Mouse (Mus musculus): ENCODE data around the gene Upk3b. TPM values are rescaled to one million over a fixed set of nuclear protein-coding genes. Genes with fewer than 3 reads are reported as not detected.
"Not testable (repeated sequence)": the region's sequence is repeated elsewhere in the genome, so short reads cannot be mapped to it uniquely, and the experiment has no call there.

The Upk3b gene
- polyA plus RNA-seq, 1 experiment = 1.4 TPM

DNA sequence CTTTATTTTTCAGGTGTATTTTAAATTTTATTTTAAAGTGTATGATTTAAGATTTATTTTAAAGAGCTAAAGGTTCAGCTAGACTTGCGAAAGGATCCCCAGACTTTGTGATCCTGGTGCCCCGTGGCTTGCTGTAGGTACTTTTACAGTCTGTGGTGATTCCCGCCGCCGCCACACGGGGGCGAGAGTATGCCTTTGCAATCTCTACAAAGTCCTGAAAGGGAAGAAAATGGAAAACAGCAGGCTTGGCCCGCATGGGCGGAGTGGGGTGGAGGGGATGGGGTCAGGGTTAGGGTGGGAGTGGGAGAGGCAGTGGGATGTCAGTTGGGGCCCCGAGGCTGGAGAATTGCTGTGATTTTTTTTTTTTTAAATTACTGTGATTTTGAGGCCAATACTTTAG lies 7.7 kb downstream of the Upk3b start:
- Histone ChIP-seq H3K27me3 (ENCODE audit: control insufficient read depth, insufficient read depth, low read length) (no peaks in the 10 kb centered on the region), H3K4me3 (ENCODE audit: low read depth, low read length) (no peak overlapping the region), H3K36me3 (ENCODE audit: control insufficient read depth, insufficient read depth, low read length) (no peaks in the 10 kb centered on the region), H3K4me1 (ENCODE audit: control insufficient read depth, insufficient read depth, insufficient read length, low read length) (no peaks in the 10 kb centered on the region; the same call in 1 of the 2 replicates), H3K27ac (ENCODE audit: insufficient read depth, low read depth, low read length) (no peak overlapping the region)
- TF ChIP-seq POLR2A (IDR thresholded peaks at IDR 0.05; ENCODE audit: low read depth, low read length) (no peak), CTCF (IDR thresholded peaks at IDR 0.05; ENCODE audit: extremely low read depth, insufficient read length, insufficient replicate concordance, low read depth, low read length) (peak; percentile 88; the same call in 1 of the 2 replicates)
- WGBS = 2% methylated on average over 10 of the region's 10 CpGs

DNA sequence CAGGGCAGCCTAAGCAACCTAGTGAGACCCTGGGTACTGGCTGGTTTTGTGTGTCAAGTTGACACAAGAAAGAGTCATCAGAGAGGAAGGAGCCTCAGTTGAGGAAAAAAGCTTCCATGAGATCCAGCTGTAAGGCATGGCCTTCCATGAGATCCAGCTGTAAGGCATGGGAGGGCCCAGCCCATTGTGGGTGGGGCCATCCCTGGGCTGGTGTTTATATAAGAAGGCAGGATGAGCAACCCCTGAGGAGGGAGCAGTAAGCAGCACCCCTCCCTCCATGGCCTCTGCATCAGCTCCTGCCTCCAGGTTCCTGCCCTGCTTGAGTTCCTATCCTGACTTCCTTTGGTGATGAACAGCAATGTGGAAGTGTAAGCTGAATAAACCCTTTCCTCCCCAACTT lies 10.2 kb downstream of the Upk3b start:
- not testable (repeated sequence) for H3K36me3 ChIP-seq (ENCODE audit: control insufficient read depth, insufficient read depth, low read length); H3K4me1 ChIP-seq (ENCODE audit: control insufficient read depth, insufficient read depth, insufficient read length, low read length); H3K4me3 ChIP-seq (ENCODE audit: low read depth, low read length); H3K27ac ChIP-seq (ENCODE audit: insufficient read depth, low read depth, low read length); H3K27me3 ChIP-seq (ENCODE audit: control insufficient read depth, insufficient read depth, low read length)

DNA sequence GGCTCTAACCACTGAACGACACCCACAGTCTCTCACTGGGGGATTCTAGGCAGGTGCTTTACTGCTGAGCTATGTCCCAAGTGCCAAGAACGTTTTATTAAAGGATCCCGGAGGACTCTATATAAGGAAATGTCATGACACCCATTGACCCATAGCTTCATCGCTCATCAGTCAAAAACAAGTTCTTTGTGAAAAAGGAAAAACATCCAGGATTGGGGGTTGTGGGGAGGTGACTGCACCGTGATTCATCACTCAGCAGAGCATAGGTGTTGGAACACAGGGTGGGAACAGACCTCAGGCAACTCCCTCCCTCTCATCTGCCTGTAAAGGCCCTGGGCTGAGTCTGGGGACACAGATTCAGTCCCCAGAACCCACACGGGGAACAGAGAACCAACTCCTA lies 11.6 kb downstream of the Upk3b start:
- Histone ChIP-seq H3K27ac (ENCODE audit: insufficient read depth, low read depth, low read length) (no peak overlapping the region), H3K27me3 (ENCODE audit: control insufficient read depth, insufficient read depth, low read length) (no peaks in the 10 kb centered on the region), H3K4me3 (ENCODE audit: low read depth, low read length) (no peak overlapping the region), H3K36me3 (ENCODE audit: control insufficient read depth, insufficient read depth, low read length) (no peaks in the 10 kb centered on the region), H3K4me1 (ENCODE audit: control insufficient read depth, insufficient read depth, insufficient read length, low read length) (peaks cover 2% of the 10 kb centered on the region; the same call in 1 of the 2 replicates)
- no peak for TF ChIP-seq POLR2A (IDR thresholded peaks at IDR 0.05; ENCODE audit: low read depth, low read length)
- no peak for TF ChIP-seq CTCF (IDR thresholded peaks at IDR 0.05; ENCODE audit: extremely low read depth, insufficient read length, insufficient replicate concordance, low read depth, low read length)
- WGBS = 60% methylated on average over 6 of the region's 6 CpGs

DNA sequence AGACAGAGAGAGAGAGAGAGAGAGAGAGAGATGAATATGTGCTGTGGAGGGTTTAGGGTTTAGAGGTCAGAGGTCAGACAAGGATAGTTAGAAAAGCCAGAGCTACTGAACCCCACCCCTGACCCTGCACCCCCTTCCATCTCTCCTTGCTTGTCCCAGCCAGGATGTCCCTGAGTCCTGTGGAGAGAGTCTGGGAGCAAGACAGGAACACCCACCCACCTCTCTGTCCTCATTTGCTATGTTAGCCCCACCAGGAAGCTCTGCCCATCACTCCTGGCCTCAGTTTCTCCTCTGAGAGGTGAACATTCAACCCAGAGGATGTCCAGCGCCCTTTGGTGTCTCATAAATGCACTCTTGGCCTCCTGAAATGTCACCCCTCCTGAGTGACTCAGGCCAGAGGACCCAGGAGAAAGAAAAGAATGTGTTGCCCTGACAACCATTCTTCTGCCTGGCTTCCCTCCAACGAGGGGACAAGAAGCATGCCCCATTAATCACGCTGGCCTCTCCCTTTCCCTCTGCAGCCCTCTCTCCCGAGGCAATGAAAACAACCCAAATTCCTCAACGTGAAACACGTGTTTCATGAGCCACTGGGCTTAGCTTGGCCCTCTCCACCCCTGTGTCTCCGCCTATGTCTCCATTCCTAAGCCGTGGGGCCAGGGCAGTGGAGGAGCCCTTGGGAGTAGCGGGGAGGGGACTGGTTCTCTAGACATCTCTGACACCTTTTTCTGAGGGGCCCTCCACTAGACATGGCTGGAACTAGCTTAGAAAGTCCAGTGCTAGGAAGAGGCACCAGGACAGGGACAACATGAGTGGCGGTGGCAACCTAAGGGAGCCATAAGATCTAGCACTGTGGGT lies 13.2 kb downstream of the Upk3b start:
- no peaks in the 10 kb centered on the region for H3K36me3 ChIP-seq (ENCODE audit: control insufficient read depth, insufficient read depth, low read length)
- no peak overlapping the region for H3K27ac ChIP-seq (ENCODE audit: insufficient read depth, low read depth, low read length)
- peaks cover 2% of the 10 kb centered on the region; the same call in 1 of the 2 replicates for H3K4me1 ChIP-seq (ENCODE audit: control insufficient read depth, insufficient read depth, insufficient read length, low read length)
- H3K4me3 ChIP-seq (ENCODE audit: low read depth, low read length) = no peak overlapping the region
- H3K27me3 ChIP-seq (ENCODE audit: control insufficient read depth, insufficient read depth, low read length) = no peaks in the 10 kb centered on the region
- TF ChIP-seq POLR2A (IDR thresholded peaks at IDR 0.05; ENCODE audit: low read depth, low read length) = no peak
- TF ChIP-seq CTCF (IDR thresholded peaks at IDR 0.05; ENCODE audit: extremely low read depth, insufficient read length, insufficient replicate concordance, low read depth, low read length) = no peak
- WGBS = 31% methylated on average over 10 of the region's 10 CpGs

DNA sequence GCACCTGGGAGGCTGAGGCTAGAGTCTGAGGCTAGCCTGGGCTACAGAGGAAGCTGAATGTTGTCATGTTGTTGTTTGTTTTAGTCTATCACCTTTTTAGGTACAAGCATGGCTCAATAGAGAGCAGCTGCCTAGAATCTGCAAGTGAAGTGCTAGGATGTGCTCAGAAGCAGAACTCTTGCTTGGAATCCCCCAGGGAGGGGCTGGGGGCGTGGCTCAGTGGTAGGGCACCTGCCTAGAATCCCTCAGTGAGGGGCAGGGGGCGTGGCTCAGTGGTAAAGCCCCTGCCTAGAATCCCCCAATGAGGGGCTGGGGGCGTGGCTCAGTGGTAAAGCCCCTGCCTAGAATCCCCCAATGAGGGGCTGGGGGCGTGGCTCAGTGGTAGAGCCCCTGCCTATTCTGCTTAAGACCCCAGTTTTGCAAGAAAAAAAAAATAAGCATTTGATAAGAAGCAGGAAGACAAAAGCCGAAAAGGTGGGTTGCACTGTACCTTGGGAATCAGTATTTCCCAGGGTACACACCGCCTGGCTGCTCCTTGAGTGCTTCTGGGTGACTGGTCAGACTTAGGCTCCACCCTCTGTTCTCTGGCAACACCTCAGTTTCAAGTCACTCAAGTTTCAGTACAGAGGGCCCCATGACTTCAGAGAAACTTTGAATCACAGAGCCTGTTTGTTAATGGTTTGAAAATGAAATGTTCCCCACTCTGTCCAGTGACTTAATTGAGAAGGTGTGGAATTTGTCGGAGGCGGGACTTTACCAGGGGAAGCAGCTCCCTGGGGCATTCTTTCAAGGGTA lies 14.8 kb downstream of the Upk3b start:
- TF ChIP-seq POLR2A (IDR thresholded peaks at IDR 0.05; ENCODE audit: low read depth, low read length) = no peak
- no peak for TF ChIP-seq CTCF (IDR thresholded peaks at IDR 0.05; ENCODE audit: extremely low read depth, insufficient read length, insufficient replicate concordance, low read depth, low read length)
- Histone ChIP-seq H3K4me3 (ENCODE audit: low read depth, low read length) (no peak overlapping the region), H3K27me3 (ENCODE audit: control insufficient read depth, insufficient read depth, low read length) (no peaks in the 10 kb centered on the region), H3K4me1 (ENCODE audit: control insufficient read depth, insufficient read depth, insufficient read length, low read length) (peaks cover 2% of the 10 kb centered on the region; the same call in 1 of the 2 replicates), H3K36me3 (ENCODE audit: control insufficient read depth, insufficient read depth, low read length) (no peaks in the 10 kb centered on the region), H3K27ac (ENCODE audit: insufficient read depth, low read depth, low read length) (no peak overlapping the region)
- 67% methylated on average over 8 of the region's 8 CpGs for WGBS

DNA sequence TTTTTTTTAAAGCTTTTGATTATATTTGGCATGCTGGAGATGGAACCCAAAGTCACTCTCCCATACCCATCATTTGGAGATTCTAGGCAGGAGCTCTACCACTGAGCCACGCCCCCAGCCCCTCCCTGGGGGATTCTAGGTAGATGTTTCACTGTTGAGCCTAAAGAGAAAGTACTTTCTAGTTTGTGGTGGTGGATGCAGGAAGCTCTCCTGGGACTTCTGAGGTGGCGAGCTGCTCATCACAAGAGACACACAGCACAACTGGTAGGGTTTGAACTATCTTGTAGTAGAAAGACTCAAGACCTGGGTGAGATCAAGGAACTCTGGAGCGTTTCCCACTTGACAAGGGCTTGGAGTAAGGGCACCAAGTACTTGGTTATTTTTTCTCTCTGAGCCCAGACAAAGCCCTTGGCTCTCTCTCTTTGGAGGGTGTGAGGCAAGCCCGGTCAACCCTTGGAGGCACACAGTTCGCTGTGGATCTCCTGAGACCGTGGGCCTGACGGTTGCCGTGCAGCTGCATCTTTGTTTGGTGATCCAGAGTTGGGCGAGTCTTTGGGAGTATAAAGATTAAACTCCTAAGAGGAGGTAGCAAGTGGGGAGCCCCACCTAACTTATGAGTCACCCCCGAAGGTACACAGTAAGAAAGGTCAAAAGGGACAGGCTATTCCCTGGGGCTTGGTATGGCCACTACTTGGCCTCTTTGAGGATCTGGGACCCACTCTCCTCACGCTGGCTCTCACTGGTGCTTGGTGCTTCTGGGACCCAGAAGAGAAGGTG lies 16.2 kb downstream of the Upk3b start, which contains the start of gene Upk3bl:
Gene Upk3bl, plus strand, starts transcription at position 192 of the 777 bp plus-strand sequence.
- Histone ChIP-seq H3K4me1 (ENCODE audit: control insufficient read depth, insufficient read depth, insufficient read length, low read length) (peaks cover 2% of the 10 kb centered on the region; the same call in 1 of the 2 replicates), H3K27me3 (ENCODE audit: control insufficient read depth, insufficient read depth, low read length) (no peaks in the 10 kb centered on the region), H3K27ac (ENCODE audit: insufficient read depth, low read depth, low read length) (no peak within 1 kb of the TSS), H3K36me3 (ENCODE audit: control insufficient read depth, insufficient read depth, low read length) (no peaks in the 10 kb centered on the region), H3K4me3 (ENCODE audit: low read depth, low read length) (no peak within 1 kb of the TSS)
- 59% methylated on average over 11 of the region's 11 CpGs for WGBS
- no peak for TF ChIP-seq POLR2A (IDR thresholded peaks at IDR 0.05; ENCODE audit: low read depth, low read length)
- TF ChIP-seq CTCF (IDR thresholded peaks at IDR 0.05; ENCODE audit: extremely low read depth, insufficient read length, insufficient replicate concordance, low read depth, low read length) = no peak
